Mouse (Mus musculus) cerebellum, postnatal 25 days (tissue): ENCODE results near the gene Naa40.
A peak's percentile ranks its signal among the peaks of the same experiment; 100 is the strongest.

ENCODE experiments used
- DNase-seq, 2 experiments: peaks; one replicate each; pipeline ENCODE4 v3.0.0; 2021; ENCODE audit warnings: mixed read lengths in 2 of 2

The Naa40 gene

GRCm38 (mm10) chr19:7265478-7266191, 24.7 kb upstream of the Naa40 start:
- peak; percentile 62 to 76 for DNase-seq

- peak in 1 of 2 experiments; percentile 55 for DNase-seq
Observed at GRCm38 (mm10) chr19:7264766-7265331, 23.9 kb upstream of the Naa40 start.

- DNase-seq = peak; percentile 87 to 92
Observed at GRCm38 (mm10) chr19:7264088-7264765, 23.2 kb upstream of the Naa40 start.

DNA sequence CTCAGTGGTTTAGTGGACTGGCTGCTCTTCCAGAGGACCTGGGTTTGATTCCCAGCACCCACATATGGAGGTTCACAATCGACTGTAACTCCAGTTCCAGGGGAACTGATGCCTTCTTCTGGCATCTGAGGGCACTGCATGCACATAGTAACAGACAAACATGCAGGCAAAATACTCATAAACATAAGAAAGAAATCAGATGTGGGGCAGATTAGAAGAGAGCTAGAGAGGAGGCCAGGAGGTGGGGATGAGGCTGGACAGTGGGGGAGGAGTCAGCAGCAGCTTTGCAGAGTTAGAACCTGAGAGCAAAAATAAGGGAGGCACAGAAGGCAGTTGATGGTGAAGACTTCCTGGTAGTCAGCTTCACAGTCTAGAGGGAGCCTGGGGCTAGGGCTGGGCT, 21.6 kb upstream of the Naa40 start:
- DNase-seq = no peak

- DNase-seq = no peak
Observed at GRCm38 (mm10) chr19:7261964-7262363, 21.0 kb upstream of the Naa40 start.

- no peak for DNase-seq
Observed at GRCm38 (mm10) chr19:7261476-7261875, 20.5 kb upstream of the Naa40 start.

DNA sequence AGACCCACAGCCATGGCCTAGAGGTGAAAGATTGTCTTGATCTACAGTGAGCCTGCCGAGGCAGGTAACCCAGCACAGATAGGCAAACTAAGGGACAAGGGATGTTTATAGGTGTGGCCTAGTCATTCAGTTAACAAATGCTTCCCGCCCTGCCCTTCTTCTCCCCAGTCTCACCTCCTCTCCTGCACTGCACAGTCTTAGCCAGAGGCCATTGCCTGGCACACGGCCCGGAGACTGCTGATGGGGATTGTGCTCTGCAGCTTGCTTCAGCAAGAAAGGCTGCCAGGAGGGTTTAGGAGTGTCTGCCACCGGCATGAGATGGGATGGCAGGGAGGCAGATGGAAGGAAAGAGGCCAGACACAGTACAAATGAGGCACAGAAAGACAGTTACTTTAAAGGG, 16.9 kb upstream of the Naa40 start:
- peak; percentile 55 to 81 for DNase-seq

- DNase-seq = no peak
Observed at GRCm38 (mm10) chr19:7246021-7246420, 5.0 kb upstream of the Naa40 start.

DNA sequence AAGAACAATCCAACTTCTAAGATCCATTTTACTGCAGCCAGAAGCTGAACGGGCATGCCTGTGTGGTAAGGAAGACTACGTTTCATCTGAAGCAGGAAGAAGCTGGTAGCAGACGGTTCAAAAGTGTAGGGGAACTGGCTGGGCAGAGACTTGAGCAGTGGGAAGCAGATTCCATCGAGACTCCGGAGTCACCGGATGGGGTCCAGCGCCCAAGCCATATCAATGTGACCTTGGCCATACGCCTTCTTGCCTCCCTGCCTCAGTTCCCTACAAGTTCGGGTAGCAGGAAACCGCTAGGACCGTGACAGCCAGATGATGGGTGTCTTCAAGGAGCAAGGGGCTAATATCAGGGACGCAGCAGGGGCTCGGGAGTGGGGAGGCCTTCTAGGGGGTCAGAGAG, 692 bp downstream of the Naa40 start:
- peak; percentile 38 to 39 for DNase-seq

DNA sequence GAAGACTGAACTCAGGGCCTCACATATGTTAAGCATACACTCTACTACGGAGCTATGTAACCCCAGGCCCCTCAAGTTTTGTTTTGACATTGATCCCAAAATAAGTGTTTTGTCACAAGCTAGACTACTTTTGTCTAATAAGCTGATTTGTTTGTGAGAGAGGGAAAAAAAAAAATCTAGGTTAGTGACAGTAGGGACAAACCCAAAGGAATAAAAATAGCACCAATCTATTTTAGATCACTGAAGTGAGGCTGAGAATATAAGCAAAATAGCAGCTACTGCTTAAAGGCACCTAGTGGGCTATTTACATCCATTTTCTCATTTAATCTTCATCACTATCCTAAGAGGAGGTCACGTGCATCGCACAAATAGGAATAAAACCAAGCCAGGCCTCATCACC, 1.4 kb downstream of the Naa40 start:
- DNase-seq = no peak

DNA sequence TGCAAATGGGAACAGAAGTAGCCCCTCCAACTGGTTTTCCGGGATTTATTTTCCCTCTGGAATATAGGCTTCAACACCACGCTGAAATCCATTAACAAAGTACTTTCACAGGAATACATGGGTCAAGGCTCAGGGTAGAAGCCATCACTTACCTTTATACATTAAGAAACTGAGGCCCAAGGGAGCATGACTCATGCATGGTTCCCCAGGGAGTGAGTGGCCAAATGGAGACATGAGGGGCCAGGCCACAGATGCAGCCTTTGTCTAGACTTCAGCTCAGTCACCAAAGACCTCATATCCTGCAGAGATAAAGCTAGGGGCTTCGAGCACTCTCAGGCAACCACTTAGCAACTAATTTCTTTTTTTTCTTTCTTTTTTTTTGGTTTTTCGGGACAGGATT, 4.2 kb downstream of the Naa40 start:
- no peak for DNase-seq

GRCm38 (mm10) chr19:7236011-7236410, 5.0 kb downstream of the Naa40 start:
- DNase-seq = no peak

DNA sequence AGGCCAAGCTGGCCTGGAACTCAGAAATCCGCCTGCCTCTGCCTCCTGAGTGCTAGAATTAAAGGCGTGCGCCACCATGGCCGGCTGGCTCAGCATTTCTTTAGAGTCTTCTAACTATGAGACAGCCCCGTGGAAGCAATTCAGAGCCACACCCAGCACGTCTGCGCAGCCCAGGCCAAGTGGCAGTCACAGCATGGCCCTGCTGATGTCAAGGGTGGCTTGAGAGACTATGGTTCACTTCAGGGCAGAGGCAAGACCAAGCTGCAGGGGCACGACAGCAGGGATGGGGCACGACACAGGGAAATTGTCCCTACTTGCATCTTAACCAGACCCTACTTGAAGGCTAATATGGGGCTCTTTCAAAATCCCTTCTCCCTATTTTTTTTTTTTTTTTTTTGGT, 5.5 kb downstream of the Naa40 start:
- DNase-seq = no peak

GRCm38 (mm10) chr19:7234537-7235221, 6.3 kb downstream of the Naa40 start:
- DNase-seq = peak; percentile 83 to 87

DNA sequence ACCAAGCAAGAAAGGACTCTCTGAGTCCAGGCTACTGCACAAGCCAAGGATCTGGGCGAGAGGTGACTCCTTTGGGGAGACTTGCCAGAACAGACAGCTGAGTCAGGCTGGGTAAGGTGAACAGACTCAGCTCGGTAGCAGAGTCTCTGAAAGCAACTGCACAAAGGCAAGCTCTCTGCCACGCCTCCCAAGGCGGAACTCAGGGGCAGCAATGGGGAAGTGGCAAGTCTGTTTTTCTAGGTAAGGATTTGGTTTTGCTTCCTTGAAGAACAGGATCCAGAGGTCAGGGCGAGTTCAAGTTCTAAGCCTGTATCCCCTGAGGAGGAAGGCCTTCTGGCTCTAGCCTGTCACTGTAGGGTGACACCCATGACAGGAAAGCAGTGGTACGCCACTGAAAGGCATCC, 14.5 kb downstream of the Naa40 start:
- DNase-seq = no peak

GRCm38 (mm10) chr19:7225096-7225690, 15.8 kb downstream of the Naa40 start:
- no peak for DNase-seq

GRCm38 (mm10) chr19:7224253-7224652, 16.7 kb downstream of the Naa40 start:
- DNase-seq = no peak

DNA sequence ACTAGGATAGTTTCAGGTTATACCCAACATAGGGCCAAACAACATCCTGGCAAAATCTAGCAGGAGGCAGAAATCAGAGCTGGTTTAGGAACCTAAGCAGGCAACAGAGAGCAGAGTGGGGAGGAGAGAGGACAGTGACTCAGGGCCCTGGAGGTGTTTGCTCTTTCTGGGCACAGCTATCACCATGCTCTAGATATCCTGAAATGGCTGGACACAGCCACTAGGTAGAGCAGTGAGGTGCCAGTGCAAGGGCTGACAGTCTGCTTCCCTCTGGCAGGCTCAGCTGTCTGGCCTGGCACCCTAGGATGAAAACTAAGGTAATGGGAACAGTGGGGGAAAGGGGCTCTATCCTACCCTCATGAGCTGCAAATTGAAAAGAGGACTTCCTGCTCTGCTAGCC, 17.5 kb downstream of the Naa40 start:
- DNase-seq = no peak

- no peak for DNase-seq
Observed at GRCm38 (mm10) chr19:7222196-7222595, 18.8 kb downstream of the Naa40 start.

GRCm38 (mm10) chr19:7218753-7219152, 22.2 kb downstream of the Naa40 start:
- no peak for DNase-seq

- DNase-seq = no peak
Observed at GRCm38 (mm10) chr19:7217926-7218267, 23.1 kb downstream of the Naa40 start.

DNA sequence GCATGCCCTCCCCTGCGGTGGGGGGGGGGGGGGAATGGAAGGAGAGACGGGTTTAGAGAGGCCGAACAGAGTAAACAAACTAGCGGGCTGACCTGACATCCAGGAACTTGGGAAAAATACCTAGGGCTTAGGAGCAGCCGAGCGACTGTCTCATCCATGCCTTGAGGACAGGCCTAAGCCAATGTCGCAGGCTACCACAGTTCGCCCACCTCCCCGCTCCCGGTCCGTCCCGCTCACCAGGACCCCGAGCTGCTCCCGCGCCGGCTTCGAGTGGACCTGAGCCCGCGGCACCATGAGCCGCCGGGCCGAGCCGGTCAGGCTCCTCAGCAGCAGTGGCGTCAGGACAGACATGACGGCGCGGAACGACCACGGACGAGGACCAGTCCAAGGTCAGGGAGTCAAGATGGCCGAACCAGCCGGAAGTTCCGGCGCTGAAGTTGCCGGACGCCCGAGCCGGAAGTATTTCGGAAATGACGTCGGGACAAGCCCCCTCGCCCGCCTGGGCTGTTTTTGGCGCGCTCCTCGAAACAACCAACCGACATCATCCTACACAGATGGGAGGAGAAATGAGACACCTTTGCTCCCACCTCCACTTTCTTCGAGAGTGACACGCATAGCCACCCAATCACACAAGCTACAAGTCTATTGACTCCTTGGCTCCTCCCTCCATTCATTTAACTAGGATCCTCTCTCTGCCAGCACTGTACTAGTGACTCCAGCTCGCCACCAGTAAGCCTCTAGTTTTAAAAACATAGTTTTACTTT, 23.6 kb downstream of the Naa40 start, which contains the start of gene Cox8a:
Cox8a (minus strand) TSS at position 455 of the 764 bp plus-strand sequence.
- DNase-seq = peak; percentile 97
